Mouse (Mus musculus): ENCODE data around the gene Hspb3. TPM values are rescaled to one million over a fixed set of nuclear protein-coding genes. Genes with fewer than 3 reads are reported as not detected.

Hspb3 gene
- 1.9 and 2.7 TPM in 2 replicates for polyA plus RNA-seq (2012; rRNA removed)

DNA sequence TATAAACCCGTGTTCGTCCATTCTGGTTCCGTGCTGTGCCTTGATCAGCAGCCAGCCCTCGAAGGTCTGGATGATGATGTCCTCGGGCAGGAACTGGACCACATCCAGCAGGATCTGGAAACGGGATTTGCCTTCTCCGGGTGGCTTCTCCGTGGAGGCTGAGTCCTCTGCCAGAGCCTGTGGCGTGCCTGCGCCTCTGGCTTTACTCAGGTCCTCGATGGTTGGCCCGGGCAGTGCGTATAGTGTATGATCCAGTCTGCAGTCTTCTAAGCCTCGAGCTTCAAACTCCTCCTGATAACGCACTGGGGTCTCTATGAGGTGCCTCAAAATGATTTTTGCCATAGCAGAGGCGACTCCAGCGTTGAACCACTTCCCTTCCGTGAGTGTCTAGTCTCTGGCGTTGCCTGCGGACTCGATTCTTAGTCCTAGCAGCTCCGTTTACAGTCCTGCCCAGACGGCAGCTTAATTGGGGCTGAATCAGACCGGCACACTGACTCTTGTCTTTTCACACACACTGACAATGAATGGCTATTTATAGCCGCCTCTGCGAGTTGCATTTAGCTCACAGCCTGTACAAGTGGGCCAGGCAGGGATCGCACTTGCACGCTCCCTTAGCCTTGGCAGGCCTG, at the start of gene Hspb3:
TSS of gene Hspb3 (minus strand) at position 526 of the 629 bp plus-strand sequence.
- 4% methylated on average over 28 of the region's 28 CpGs for WGBS
- peak; percentile 81 to 88 for DNase-seq
- Histone ChIP-seq H3K27ac (ENCODE audit: insufficient read depth, low read length) (no peak within 1 kb of the TSS), H3K4me1 (ENCODE audit: control insufficient read depth, insufficient read depth, low read length) (peaks cover 8% of the 10 kb centered on the region), H3K27me3 (ENCODE audit: control insufficient read depth, insufficient read depth, low read length) (no peaks in the 10 kb centered on the region), H3K4me3 (replicated peaks; ENCODE audit: insufficient read depth, low read depth, low read length) (peak within 1 kb of the TSS; percentile 6)
- no peak for TF ChIP-seq CTCF (IDR thresholded peaks at IDR 0.05; ENCODE audit: borderline replicate concordance, insufficient read depth, low read depth, low read length)
- TF ChIP-seq POLR2A (IDR thresholded peaks at IDR 0.05; ENCODE audit: borderline replicate concordance, insufficient read depth, low read length): no peak

GRCm38 (mm10) chr13:113713186-113713585, 49.7 kb upstream of the Hspb3 start:
- whole genome bisulfite sequencing: 91% methylated on average over 3 of the region's 3 CpGs
- Histone ChIP-seq H3K4me1 (ENCODE audit: control insufficient read depth, insufficient read depth, low read length) (no peaks in the 10 kb centered on the region), H3K27me3 (ENCODE audit: control insufficient read depth, insufficient read depth, low read length) (no peaks in the 10 kb centered on the region), H3K27ac (ENCODE audit: insufficient read depth, low read length) (no peak overlapping the region), H3K4me3 (replicated peaks; ENCODE audit: insufficient read depth, low read depth, low read length) (no peak overlapping the region)
- TF ChIP-seq POLR2A (IDR thresholded peaks at IDR 0.05; ENCODE audit: borderline replicate concordance, insufficient read depth, low read length) (no peak), CTCF (IDR thresholded peaks at IDR 0.05; ENCODE audit: borderline replicate concordance, insufficient read depth, low read depth, low read length) (no peak)
- no peak for DNase-seq

GRCm38 (mm10) chr13:113706183-113706582, 42.7 kb upstream of the Hspb3 start:
- Histone ChIP-seq H3K4me1 (ENCODE audit: control insufficient read depth, insufficient read depth, low read length) (no peaks in the 10 kb centered on the region), H3K27me3 (ENCODE audit: control insufficient read depth, insufficient read depth, low read length) (no peaks in the 10 kb centered on the region), H3K27ac (ENCODE audit: insufficient read depth, low read length) (no peak overlapping the region), H3K4me3 (replicated peaks; ENCODE audit: insufficient read depth, low read depth, low read length) (no peak overlapping the region)
- no peak for DNase-seq
- WGBS: 8% methylated on average over 4 of the region's 4 CpGs
- no peak for TF ChIP-seq POLR2A (IDR thresholded peaks at IDR 0.05; ENCODE audit: borderline replicate concordance, insufficient read depth, low read length)
- no peak for TF ChIP-seq CTCF (IDR thresholded peaks at IDR 0.05; ENCODE audit: borderline replicate concordance, insufficient read depth, low read depth, low read length)

DNA sequence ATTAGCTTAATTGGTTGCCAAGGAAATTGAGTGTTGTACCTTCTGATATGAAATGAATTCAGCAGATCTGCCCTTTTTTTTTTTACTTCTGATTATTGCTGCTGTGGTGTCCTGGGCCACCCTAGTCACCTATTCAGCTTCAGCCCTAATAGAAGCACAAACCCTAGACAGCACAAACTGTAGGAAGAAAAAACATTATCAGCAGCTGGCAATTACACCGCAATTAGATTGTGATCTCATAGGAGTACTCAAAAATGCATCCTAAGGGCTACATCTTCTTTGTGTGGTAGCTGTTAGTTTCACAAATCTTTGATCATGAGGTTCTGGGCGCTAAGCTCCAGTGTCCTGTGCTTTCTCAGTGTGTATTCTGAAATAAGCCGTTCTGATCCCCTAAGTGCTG, 37.7 kb upstream of the Hspb3 start:
- TF ChIP-seq CTCF (IDR thresholded peaks at IDR 0.05; ENCODE audit: borderline replicate concordance, insufficient read depth, low read depth, low read length) (no peak), POLR2A (IDR thresholded peaks at IDR 0.05; ENCODE audit: borderline replicate concordance, insufficient read depth, low read length) (no peak)
- no peak overlapping the region for H3K27ac ChIP-seq (ENCODE audit: insufficient read depth, low read length)
- WGBS: 93% methylated on average over 3 of the region's 3 CpGs

GRCm38 (mm10) chr13:113699928-113700327, 36.5 kb upstream of the Hspb3 start:
- DNase-seq: no peak
- Histone ChIP-seq H3K27me3 (ENCODE audit: control insufficient read depth, insufficient read depth, low read length) (no peaks in the 10 kb centered on the region), H3K4me3 (replicated peaks; ENCODE audit: insufficient read depth, low read depth, low read length) (no peak overlapping the region), H3K27ac (ENCODE audit: insufficient read depth, low read length) (no peak overlapping the region), H3K4me1 (ENCODE audit: control insufficient read depth, insufficient read depth, low read length) (no peaks in the 10 kb centered on the region)
- no peak for TF ChIP-seq POLR2A (IDR thresholded peaks at IDR 0.05; ENCODE audit: borderline replicate concordance, insufficient read depth, low read length)
- TF ChIP-seq CTCF (IDR thresholded peaks at IDR 0.05; ENCODE audit: borderline replicate concordance, insufficient read depth, low read depth, low read length): no peak
- 95% methylated on average over 8 of the region's 8 CpGs for WGBS

More for the DNA sequence above, 37.7 kb upstream of the Hspb3 start:
- Histone ChIP-seq H3K4me1 (ENCODE audit: control insufficient read depth, insufficient read depth, low read length) (no peaks in the 10 kb centered on the region), H3K27me3 (ENCODE audit: control insufficient read depth, insufficient read depth, low read length) (no peaks in the 10 kb centered on the region), H3K4me3 (replicated peaks; ENCODE audit: insufficient read depth, low read depth, low read length) (no peak overlapping the region)
- DNase-seq: no peak

DNA sequence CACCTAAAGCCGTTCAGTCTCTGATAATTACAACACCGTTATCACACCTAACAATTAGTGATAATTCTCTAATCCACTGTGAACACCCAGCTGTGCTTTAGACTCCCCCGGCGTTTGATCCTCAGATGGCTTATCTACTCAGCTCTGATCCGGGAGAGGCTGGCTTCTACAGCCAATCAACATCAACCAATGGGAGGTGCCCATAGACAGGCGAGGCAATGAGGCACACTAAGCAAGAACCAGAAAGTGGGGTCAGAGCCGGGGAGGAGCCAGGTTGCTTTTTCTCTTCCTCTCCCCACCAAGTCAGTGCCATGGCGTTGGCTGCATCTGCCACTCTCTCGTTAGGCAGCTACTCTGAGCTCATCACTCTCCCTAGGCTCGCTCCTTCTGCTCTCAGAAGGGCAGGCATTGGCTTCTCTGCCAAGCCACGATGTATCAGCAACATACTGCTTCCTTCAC, 36.0 kb upstream of the Hspb3 start:
- H3K4me3 ChIP-seq (replicated peaks; ENCODE audit: insufficient read depth, low read depth, low read length): no peak overlapping the region
- DNase-seq: no peak
- WGBS: 39% methylated on average over 11 of the region's 11 CpGs
- TF ChIP-seq CTCF (IDR thresholded peaks at IDR 0.05; ENCODE audit: borderline replicate concordance, insufficient read depth, low read depth, low read length) (no peak), POLR2A (IDR thresholded peaks at IDR 0.05; ENCODE audit: borderline replicate concordance, insufficient read depth, low read length) (no peak)
- no peaks in the 10 kb centered on the region for H3K4me1 ChIP-seq (ENCODE audit: control insufficient read depth, insufficient read depth, low read length)
- no peak overlapping the region for H3K27ac ChIP-seq (ENCODE audit: insufficient read depth, low read length)
- H3K27me3 ChIP-seq (ENCODE audit: control insufficient read depth, insufficient read depth, low read length): no peaks in the 10 kb centered on the region

- DNase-seq: no peak
- no peaks in the 10 kb centered on the region for H3K4me1 ChIP-seq (ENCODE audit: control insufficient read depth, insufficient read depth, low read length)
- TF ChIP-seq POLR2A (IDR thresholded peaks at IDR 0.05; ENCODE audit: borderline replicate concordance, insufficient read depth, low read length) (no peak), CTCF (IDR thresholded peaks at IDR 0.05; ENCODE audit: borderline replicate concordance, insufficient read depth, low read depth, low read length) (no peak)
- 29% methylated on average over 4 of the region's 4 CpGs for WGBS
- no peak overlapping the region for H3K4me3 ChIP-seq (replicated peaks; ENCODE audit: insufficient read depth, low read depth, low read length)
- no peak overlapping the region for H3K27ac ChIP-seq (ENCODE audit: insufficient read depth, low read length)
- H3K27me3 ChIP-seq (ENCODE audit: control insufficient read depth, insufficient read depth, low read length): no peaks in the 10 kb centered on the region
Measured at GRCm38 (mm10) chr13:113696838-113697321, 33.4 kb upstream of the Hspb3 start.

GRCm38 (mm10) chr13:113693383-113693782, 29.9 kb upstream of the Hspb3 start:
- peak; percentile 30 to 31 for DNase-seq
- TF ChIP-seq POLR2A (IDR thresholded peaks at IDR 0.05; ENCODE audit: borderline replicate concordance, insufficient read depth, low read length): no peak
- peak; percentile 73 for TF ChIP-seq CTCF (IDR thresholded peaks at IDR 0.05; ENCODE audit: borderline replicate concordance, insufficient read depth, low read depth, low read length)
- WGBS: 21% methylated on average over 6 of the region's 6 CpGs
- H3K27ac ChIP-seq (ENCODE audit: insufficient read depth, low read length): no peak overlapping the region
- H3K4me3 ChIP-seq (replicated peaks; ENCODE audit: insufficient read depth, low read depth, low read length): no peak overlapping the region
- no peaks in the 10 kb centered on the region for H3K4me1 ChIP-seq (ENCODE audit: control insufficient read depth, insufficient read depth, low read length)
- H3K27me3 ChIP-seq (ENCODE audit: control insufficient read depth, insufficient read depth, low read length): no peaks in the 10 kb centered on the region

Data from cerebellum, adult 2 months (tissue).